Mouse (Mus musculus) mature B cell (primary cell): Measurements from ENCODE around the gene Tspan11.

Source experiments
- in situ Hi-C: fragments of 300-500 bp; cut with MboI; formaldehyde crosslinking; loops from 2 replicates; pipeline ENCODE4 v1.14.3; 2019

The Tspan11 gene

GRCm38 (mm10) chr6:127877026-127877425 lies 10.4 kb upstream of the Tspan11 start:
- in situ Hi-C loops: no loop called here

- in situ Hi-C loops: no loop called here
Observed at GRCm38 (mm10) chr6:127879472-127879871, 7.9 kb upstream of the Tspan11 start.

- in situ Hi-C loops: no loop called here
Observed at GRCm38 (mm10) chr6:127886916-127887315, 473 bp upstream of the Tspan11 start.

- in situ Hi-C loops: no loop called here
Observed at GRCm38 (mm10) chr6:127888581-127888980, 1.2 kb downstream of the Tspan11 start.

- in situ Hi-C loops: no loop called here
Observed at GRCm38 (mm10) chr6:127893611-127894010, 6.2 kb downstream of the Tspan11 start.

GRCm38 (mm10) chr6:127894999-127895398 lies 7.6 kb downstream of the Tspan11 start:
- in situ Hi-C loops: no loop called here

GRCm38 (mm10) chr6:127896425-127896824 lies 9.0 kb downstream of the Tspan11 start:
- in situ Hi-C loops: no loop called here

- in situ Hi-C loops: no loop called here
Observed at GRCm38 (mm10) chr6:127897342-127897741, 10.0 kb downstream of the Tspan11 start.

- in situ Hi-C loops: no loop called here
Observed at GRCm38 (mm10) chr6:127900062-127900461, 12.7 kb downstream of the Tspan11 start.

GRCm38 (mm10) chr6:127901261-127901660 lies 13.9 kb downstream of the Tspan11 start:
- in situ Hi-C loops: no loop called here

GRCm38 (mm10) chr6:127901669-127902068 lies 14.3 kb downstream of the Tspan11 start:
- in situ Hi-C loops: no loop called here

GRCm38 (mm10) chr6:127902559-127902958 lies 15.2 kb downstream of the Tspan11 start:
- in situ Hi-C loops: no loop called here

GRCm38 (mm10) chr6:127910638-127911037 lies 23.2 kb downstream of the Tspan11 start:
- in situ Hi-C loops: no loop called here

- in situ Hi-C loops: no loop called here
Observed at GRCm38 (mm10) chr6:127911687-127912086, 24.3 kb downstream of the Tspan11 start.

GRCm38 (mm10) chr6:127912938-127913337 lies 25.5 kb downstream of the Tspan11 start:
- in situ Hi-C loops: no loop called here

- in situ Hi-C loops: no loop called here
Observed at GRCm38 (mm10) chr6:127916993-127917392, 29.6 kb downstream of the Tspan11 start.

- in situ Hi-C loops: no loop called here
Observed at GRCm38 (mm10) chr6:127917712-127918111, 30.3 kb downstream of the Tspan11 start.

GRCm38 (mm10) chr6:127919491-127919890 lies 32.1 kb downstream of the Tspan11 start:
- in situ Hi-C loops: no loop called here

- in situ Hi-C loops: no loop called here
Observed at GRCm38 (mm10) chr6:127920652-127921051, 33.3 kb downstream of the Tspan11 start.

GRCm38 (mm10) chr6:127921996-127922395 lies 34.6 kb downstream of the Tspan11 start:
- in situ Hi-C loops: no loop called here

GRCm38 (mm10) chr6:127923296-127923695 lies 35.9 kb downstream of the Tspan11 start:
- in situ Hi-C loops: no loop called here

GRCm38 (mm10) chr6:127924750-127925149 lies 37.4 kb downstream of the Tspan11 start:
- in situ Hi-C loops: no loop called here

GRCm38 (mm10) chr6:127925915-127926314 lies 38.5 kb downstream of the Tspan11 start:
- in situ Hi-C loops: no loop called here

- in situ Hi-C loops: no loop called here
Observed at GRCm38 (mm10) chr6:127928682-127929081, 41.3 kb downstream of the Tspan11 start.

- in situ Hi-C loops: no loop called here
Observed at GRCm38 (mm10) chr6:127932697-127933096, 45.3 kb downstream of the Tspan11 start.
